Mouse (Mus musculus) lung, adult 2 months (tissue): ENCODE results near the gene Fn1.

Experiments used
- CTCF ChIP-seq: fragments of 200-500 bp; IDR thresholded peaks from 2 replicates; pipeline ENCODE4 v1.5.1; 2011; ENCODE audit warnings: mild to moderate bottlenecking, low read length, control low read depth; ENCODE audit not compliant: insufficient read depth
- POLR2A ChIP-seq: fragments of 200-500 bp; IDR thresholded peaks from 2 replicates; pipeline ENCODE4 v1.6.1; 2011; ENCODE audit warnings: low read depth, mild to moderate bottlenecking, control low read depth, low read length, borderline replicate concordance; ENCODE audit errors: extremely low read depth

DNA sequence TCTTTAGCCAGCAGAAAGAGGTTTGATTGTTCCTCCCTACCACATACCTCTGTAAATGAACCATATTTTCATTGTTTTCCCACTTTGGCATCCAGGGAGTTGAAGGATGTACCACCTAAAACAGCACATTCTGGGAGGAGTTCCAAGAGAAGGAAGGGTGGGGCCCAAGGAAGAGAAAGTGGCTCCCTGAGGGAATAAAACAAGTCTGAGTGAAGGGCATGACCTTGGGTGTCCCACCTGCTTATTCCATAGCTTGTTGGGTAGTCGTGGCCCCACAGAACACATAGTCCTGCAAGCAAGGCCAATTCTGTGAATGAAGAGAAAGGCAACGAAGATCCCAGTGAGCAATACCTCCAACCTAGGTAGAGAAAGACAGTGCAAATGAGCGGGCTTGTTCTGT lies 19.3 kb upstream of the Fn1 start:
- TF ChIP-seq POLR2A (no peak), CTCF (no peak)
